Mouse (Mus musculus): ENCODE measurements around the gene Ostf1.

GRCm38 (mm10) chr19:18590234-18590633 is 41.4 kb downstream of the Ostf1 start:
- no peak for TF ChIP-seq POLR2A (IDR thresholded peaks at IDR 0.05; ENCODE audit: insufficient read length, low read depth)
- no peak for TF ChIP-seq TCF12 (IDR thresholded peaks at IDR 0.05; ENCODE audit: insufficient read depth, poor library complexity, severe bottlenecking)
- no peak for TF ChIP-seq MYOD1 (IDR thresholded peaks at IDR 0.05; ENCODE audit: control insufficient read depth in 1 of 3, insufficient read length in 2 of 3, low read depth in 2 of 3)
